Mouse (Mus musculus): ENCODE data around the gene Kcnk5.

DNA sequence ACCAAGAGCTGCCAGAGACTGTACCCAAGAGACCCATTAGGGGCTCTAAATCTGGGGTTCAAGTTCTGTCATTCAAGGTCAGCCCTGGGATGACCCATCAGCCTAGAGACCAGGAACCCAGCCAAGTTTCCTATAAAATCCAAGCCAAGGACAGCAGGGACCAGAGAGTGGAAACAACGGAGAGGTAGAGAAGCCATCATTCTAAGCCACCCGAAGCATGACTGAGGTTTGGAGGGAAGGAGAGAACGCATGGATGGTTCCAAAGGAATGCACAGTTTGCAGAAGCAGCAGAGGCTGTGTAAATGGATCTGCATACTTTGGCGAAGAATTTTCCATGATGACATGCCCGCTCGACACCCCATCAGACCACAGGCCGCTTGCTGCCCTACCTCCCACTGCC lies 33.8 kb downstream of the Kcnk5 start:
- TF ChIP-seq POLR2A (IDR thresholded peaks at IDR 0.05; ENCODE audit: low read depth, low read length) (no peak), CTCF (IDR thresholded peaks at IDR 0.05; ENCODE audit: extremely low read depth, insufficient read length, insufficient replicate concordance, low read depth, low read length) (no peak)

Measured in small intestine, adult 2 months (tissue).